Mouse (Mus musculus) kidney, embryonic 14.5 days (tissue): Measurements from ENCODE around the gene Gm14409. TPM values are rescaled to one million over a fixed set of nuclear protein-coding genes. Genes with fewer than 3 reads are reported as not detected.
"Not testable (repeated sequence)": the region's sequence is repeated elsewhere in the genome, so short reads cannot be mapped to it uniquely, and the experiment has no call there.

Experiments
- ATAC-seq: fragments of 200-750 bp; cut with Nextera tagmentation; 2 replicates; pipeline ENCODE4 v1.8.0; 2017; ENCODE audit warnings: moderate number of reproducible peaks, mild to moderate bottlenecking, moderate TSS enrichment, moderate library complexity; ENCODE audit not compliant: low FRiP score, low TSS enrichment
- H3K27ac ChIP-seq: fragments of 300-500 bp; sonication (generic); 2 replicates; pipeline ENCODE4 v1.5.1; 2014; ENCODE audit warnings: low read depth, mild to moderate bottlenecking, low read length, moderate library complexity, mixed read lengths
- H3K27me3 ChIP-seq: fragments of 300-500 bp; sonication (generic); 2 replicates; pipeline ENCODE4 v1.6.1; 2014; ENCODE audit warnings: mild to moderate bottlenecking, low read length; ENCODE audit not compliant: control insufficient read depth, insufficient read depth
- H3K36me3 ChIP-seq: fragments of 300-500 bp; sonication (generic); 2 replicates; pipeline ENCODE4 v1.6.1; 2014; ENCODE audit warnings: low read length, mixed read lengths; ENCODE audit not compliant: control insufficient read depth, insufficient read depth
- H3K4me1 ChIP-seq: fragments of 300-500 bp; sonication (generic); 2 replicates; pipeline ENCODE4 v1.6.1; 2014; ENCODE audit warnings: low read length, mixed read lengths; ENCODE audit not compliant: control insufficient read depth, insufficient read depth
- H3K4me2 ChIP-seq: fragments of 300-500 bp; sonication (generic); replicated peaks from 2 replicates; pipeline ENCODE4 v1.6.1; 2014; ENCODE audit warnings: low read depth, mild to moderate bottlenecking, low read length
- H3K4me3 ChIP-seq: fragments of 300-500 bp; sonication (generic); 2 replicates; pipeline ENCODE4 v1.5.1; 2014; ENCODE audit warnings: mild to moderate bottlenecking, low read length
- H3K9ac ChIP-seq: fragments of 300-500 bp; sonication (generic); 2 replicates; pipeline ENCODE4 v1.6.1; 2014; ENCODE audit warnings: low read depth, mild to moderate bottlenecking, low read length, moderate library complexity
- H3K9me3 ChIP-seq: fragments of 300-500 bp; sonication (generic); 2 replicates; pipeline ENCODE4 v1.6.1; 2016; ENCODE audit warnings: low read length; ENCODE audit not compliant: control insufficient read depth
- WGBS: fragments of 180-500 bp; shearing (Covaris S2); extraction: QIAGEN DNeasy Blood & Tissue Kit; methylation state at CpG from one replicate; pipeline ENCODE4 v1.1.7; 2014; 5-methylcytosine and 5-hydroxymethylcytosine counted together
- polyA plus RNA-seq: library from polyadenylated mRNA; unstranded; fragments of >200 nt; fragmentation: Nextera tagmentation; extraction: Ambion mirVana; gene quantifications from 2 replicates; pipeline ENCODE4 v1.2.1, GENCODE M21; 2014

Gene Gm14409
- not detected in 2 replicates for polyA plus RNA-seq

- H3K27ac ChIP-seq, H3K9ac ChIP-seq, H3K27me3 ChIP-seq, H3K36me3 ChIP-seq, ATAC-seq, H3K4me3 ChIP-seq, H3K9me3 ChIP-seq, H3K4me2 ChIP-seq, H3K4me1 ChIP-seq: not testable (repeated sequence)
- no CpG with 5 or more reads among the region's 2 CpGs for WGBS
Observed at GRCm38 (mm10) chr2:177266936-177267335, at the start of gene Gm14409. Gene Gm14409, minus strand, starts transcription at chr2:177267036.

GRCm38 (mm10) chr2:177309627-177310026 lies 42.8 kb upstream of the Gm14409 start:
- H3K27ac ChIP-seq, ATAC-seq, H3K9ac ChIP-seq, H3K4me3 ChIP-seq, H3K36me3 ChIP-seq, H3K4me1 ChIP-seq, H3K4me2 ChIP-seq, H3K27me3 ChIP-seq, H3K9me3 ChIP-seq: not testable (repeated sequence)
- 87% methylated on average over 4 of the region's 4 CpGs for WGBS

- not testable (repeated sequence) for ATAC-seq, H3K27me3 ChIP-seq, H3K4me1 ChIP-seq, H3K4me2 ChIP-seq, H3K4me3 ChIP-seq, H3K9ac ChIP-seq, H3K9me3 ChIP-seq, H3K36me3 ChIP-seq, H3K27ac ChIP-seq
- WGBS, result no CpG with 5 or more reads among the region's 2 CpGs
Observed at GRCm38 (mm10) chr2:177304980-177305379, 38.1 kb upstream of the Gm14409 start.

DNA sequence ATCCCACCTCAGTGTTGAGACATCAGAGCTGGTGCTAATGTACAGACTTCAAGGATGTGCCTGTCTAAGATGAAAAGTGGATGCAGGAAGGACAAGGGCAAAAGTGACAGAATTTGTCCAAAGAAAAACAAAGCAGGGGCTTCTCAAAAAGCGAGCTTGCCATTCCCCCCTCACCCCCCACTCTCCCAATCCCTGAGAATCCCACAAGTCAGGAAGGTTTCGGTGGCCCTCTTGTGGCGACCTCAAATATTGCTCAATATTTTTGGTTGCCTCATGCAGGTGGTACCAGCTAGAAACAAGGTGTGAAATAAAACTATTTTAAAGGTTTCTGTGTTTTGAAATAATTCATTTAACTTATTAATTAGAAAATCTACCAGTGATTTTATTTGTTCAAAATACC lies 16.9 kb upstream of the Gm14409 start:
- not testable (repeated sequence) for H3K36me3 ChIP-seq, H3K27me3 ChIP-seq, H3K4me3 ChIP-seq, H3K4me2 ChIP-seq, H3K4me1 ChIP-seq, H3K9me3 ChIP-seq, H3K9ac ChIP-seq, H3K27ac ChIP-seq, ATAC-seq
- WGBS, result 42% methylated on average over 3 of the region's 3 CpGs

DNA sequence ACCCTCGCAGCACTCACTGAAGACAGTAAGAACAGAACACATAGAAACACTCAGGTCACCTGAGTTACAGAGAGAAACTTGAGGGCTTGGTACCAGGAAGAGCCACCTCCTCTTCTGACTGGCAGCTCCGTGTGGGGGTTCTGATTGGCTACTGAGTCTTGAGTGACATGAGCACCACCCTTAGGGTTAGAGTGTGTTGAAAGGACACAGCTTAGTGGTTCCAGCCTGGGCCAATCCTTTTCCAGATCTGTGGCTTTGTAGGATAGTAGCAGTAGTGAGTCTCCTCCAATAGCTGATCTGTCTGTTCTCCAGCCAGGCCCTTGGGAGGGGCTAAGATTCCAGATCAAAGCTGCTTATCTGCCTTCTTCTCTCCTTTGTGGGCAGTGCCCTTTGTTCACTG lies 10.9 kb upstream of the Gm14409 start:
- H3K9ac ChIP-seq, H3K4me1 ChIP-seq, H3K27me3 ChIP-seq, H3K4me2 ChIP-seq, H3K27ac ChIP-seq, H3K4me3 ChIP-seq, H3K36me3 ChIP-seq, ATAC-seq, H3K9me3 ChIP-seq: not testable (repeated sequence)
- WGBS, result 74% methylated on average over 2 of the region's 2 CpGs

DNA sequence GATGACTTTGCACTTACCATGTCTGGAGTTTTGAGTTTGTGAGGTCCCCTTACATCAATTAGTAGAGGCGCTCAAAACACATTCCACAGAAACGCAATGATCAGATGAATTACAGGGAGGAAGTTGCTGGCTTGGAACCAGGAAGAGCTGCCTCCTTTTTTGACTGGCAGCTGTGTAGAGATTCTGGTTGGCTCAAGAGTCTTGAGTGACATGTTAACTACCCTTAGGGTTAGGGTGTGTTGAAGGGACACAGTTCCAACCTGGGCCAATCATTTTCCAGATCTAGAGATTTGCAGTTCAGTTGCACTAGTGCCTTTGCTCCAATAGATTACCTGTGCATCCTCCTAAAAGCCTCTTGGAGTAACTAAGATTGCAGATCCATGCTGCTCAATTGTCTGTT lies 5.4 kb upstream of the Gm14409 start:
- H3K4me3 ChIP-seq, H3K27me3 ChIP-seq, ATAC-seq, H3K4me2 ChIP-seq, H3K27ac ChIP-seq, H3K4me1 ChIP-seq, H3K9me3 ChIP-seq, H3K9ac ChIP-seq, H3K36me3 ChIP-seq: not testable (repeated sequence)
- WGBS, result 89% methylated on average over 2 of the region's 2 CpGs

DNA sequence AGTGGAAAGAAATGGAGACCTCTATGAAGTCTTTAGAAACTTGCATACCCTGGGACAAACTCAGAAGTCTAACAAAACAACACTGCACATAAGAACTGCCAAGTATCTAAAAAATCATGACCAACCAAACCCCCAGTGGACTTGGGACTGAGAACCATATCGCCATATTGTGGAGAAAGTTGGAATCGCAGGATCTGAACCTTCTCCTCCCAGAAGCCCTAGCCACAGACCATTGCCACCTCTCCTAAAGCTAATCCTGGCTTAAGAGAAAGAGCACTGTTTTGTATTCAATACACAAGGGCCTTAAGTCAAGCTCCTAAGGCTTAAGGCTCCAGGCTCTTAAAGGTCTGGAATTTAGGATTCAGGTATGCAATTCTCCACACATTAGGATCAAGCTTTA lies 19.4 kb downstream of the Gm14409 start:
- not testable (repeated sequence) for H3K9me3 ChIP-seq, H3K4me2 ChIP-seq, H3K27ac ChIP-seq, ATAC-seq, H3K27me3 ChIP-seq, H3K4me1 ChIP-seq, H3K9ac ChIP-seq, H3K36me3 ChIP-seq, H3K4me3 ChIP-seq
- WGBS, result 72% methylated on average over 2 of the region's 2 CpGs

- H3K4me2 ChIP-seq, H3K4me3 ChIP-seq, H3K27ac ChIP-seq, H3K9me3 ChIP-seq, H3K4me1 ChIP-seq, H3K27me3 ChIP-seq, H3K36me3 ChIP-seq, ATAC-seq, H3K9ac ChIP-seq: not testable (repeated sequence)
- 58% methylated on average over 2 of the region's 2 CpGs for WGBS
Observed at GRCm38 (mm10) chr2:177230461-177230860, 36.4 kb downstream of the Gm14409 start.
